Mouse (Mus musculus) olfactory bulb, adult 2 months (tissue): ENCODE results near the gene Dennd1a.

Source experiments
- CTCF ChIP-seq: fragments of 200-500 bp; IDR thresholded peaks from 2 replicates; pipeline ENCODE4 v1.5.1; 2012; ENCODE audit warnings: low read depth, mild to moderate bottlenecking, low read length, moderate library complexity; ENCODE audit not compliant: insufficient read depth
- POLR2A ChIP-seq: fragments of 200-500 bp; IDR thresholded peaks from 2 replicates; pipeline ENCODE4 v1.6.1; 2012; ENCODE audit warnings: mild to moderate bottlenecking, low read depth, low read length, moderate library complexity; ENCODE audit not compliant: insufficient read depth

DNA sequence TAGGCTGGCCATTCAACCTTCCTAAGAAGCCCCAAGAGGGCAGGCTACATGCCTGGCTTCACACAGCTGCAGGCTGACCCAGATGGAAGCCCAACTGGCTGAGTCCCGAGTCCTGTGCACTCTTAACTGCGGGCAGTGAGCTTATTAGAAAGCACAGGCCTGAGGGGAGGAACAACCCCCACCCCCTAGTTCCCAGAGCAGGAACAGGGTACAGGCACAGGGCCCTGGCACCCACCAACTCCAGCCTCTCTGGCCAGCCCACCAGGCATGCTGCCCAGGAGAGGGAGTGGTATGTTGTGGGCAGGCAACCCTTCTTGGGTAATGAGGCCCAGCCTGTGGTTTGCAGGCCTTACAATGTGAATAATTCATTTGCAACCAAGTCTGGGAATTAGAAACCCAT lies 518.3 kb downstream of the Dennd1a start:
- no peak for TF ChIP-seq POLR2A
- no peak for TF ChIP-seq CTCF
